Mouse (Mus musculus): ENCODE results near the gene Eef1e1.

DNA sequence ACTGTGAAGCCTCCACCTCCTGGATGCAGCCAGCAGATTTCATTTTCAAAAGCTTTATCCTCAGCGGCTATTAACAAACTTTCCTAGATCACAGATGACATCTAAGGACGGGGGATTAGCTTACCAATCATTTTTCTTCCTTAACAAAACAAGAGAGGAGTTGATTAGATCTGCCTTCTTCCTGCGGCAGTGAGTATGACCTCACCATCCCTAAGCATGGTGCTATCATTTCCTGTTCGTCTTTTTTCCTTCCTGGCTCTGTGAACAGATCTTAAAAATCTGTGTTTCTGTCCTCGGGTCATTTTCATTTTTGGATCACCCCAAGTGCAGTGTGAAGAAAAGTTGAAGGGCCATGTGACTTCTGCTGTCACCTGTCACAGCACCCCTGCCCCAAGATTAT, 44.6 kb downstream of the Eef1e1 start:
- TF ChIP-seq ZC3H11A (IDR thresholded peaks at IDR 0.05; ENCODE audit: borderline replicate concordance, low read depth, low read length) (no peak), CHD2 (IDR thresholded peaks at IDR 0.05; ENCODE audit: low read depth, low read length) (no peak), ZNF384 (IDR thresholded peaks at IDR 0.05; ENCODE audit: low read depth, low read length) (no peak), MAFK (IDR thresholded peaks at IDR 0.05; ENCODE audit: insufficient read depth, low read depth, low read length) (no peak)

Data from ES-E14 (cell line).